In the genomic region with DNA sequence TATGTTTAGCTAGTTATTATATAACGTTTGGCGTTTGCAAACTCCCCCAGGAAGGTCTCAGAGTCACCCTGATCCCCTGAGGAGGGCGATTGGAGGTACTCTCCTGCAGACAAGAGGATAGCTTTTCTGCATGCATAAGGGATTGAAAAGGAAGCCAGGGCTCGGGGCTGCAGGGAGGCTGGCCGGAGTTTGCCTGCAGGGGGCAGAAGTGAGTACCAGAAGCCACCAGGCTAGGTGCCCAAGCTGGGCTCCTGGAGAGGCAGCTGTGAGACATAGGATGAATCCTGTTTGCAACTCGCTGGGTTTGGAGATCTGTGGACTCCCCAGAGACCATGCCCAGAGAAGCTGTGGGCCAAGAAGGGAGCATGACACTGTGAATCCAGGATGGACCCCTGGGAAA, we compare ENCODE assay signal across 11 mouse cellular contexts. TPM values are rescaled to one million over a fixed set of nuclear protein-coding genes. Genes with fewer than 3 reads are reported as not detected.
A peak's percentile ranks its signal among the peaks of the same experiment; 100 is the strongest.
DNase-seq lines count a peak whose midpoint lies in the region; ATAC-seq and TF ChIP-seq lines count a peak whose summit lies in the region.
"Had no signal": no experiment of that assay in that cellular context is flagged by ENCODE, and none has a peak within 500 bp of the region (broad histone marks: within the 10 kb centered on the region; RNA-seq: fewer than 3 reads in every experiment).

No protein-coding gene starts in this region.

- DNase-seq in CD4-positive, CD25-positive, alpha-beta regulatory T cell, adult 2 months (ENCODE audit: low read depth, low spot score): peak; percentile 6
- DNase-seq in hindbrain, postnatal 0 days (ENCODE audit: low spot score): peak; percentile 25
- DNase-seq in midbrain, embryonic 11.5 days (ENCODE audit: low spot score, missing footprints): peak; percentile 94
- no peak for DNase-seq in urinary bladder, postnatal 36 days (ENCODE audit: low spot score in 2 of 2)

- H3K27ac ChIP-seq in hindbrain, postnatal 0 days: no peak overlapping the region
- H3K27ac ChIP-seq in hindbrain, embryonic 16.5 days (ENCODE audit: low read depth, low read length): no peak overlapping the region
- no peak overlapping the region for H3K27ac ChIP-seq in midbrain, embryonic 11.5 days (ENCODE audit: low read depth, low read length)
- H3K27ac ChIP-seq in midbrain, embryonic 16.5 days (ENCODE audit: low read length): no peak overlapping the region
- H3K27ac ChIP-seq: heart, embryonic 10.5 days; lung, embryonic 15.5 days had no signal

- no peak overlapping the region for H3K4me3 ChIP-seq in hindbrain, postnatal 0 days (ENCODE audit: low read length)
- no peak overlapping the region for H3K4me3 ChIP-seq in hindbrain, embryonic 16.5 days (ENCODE audit: low read length)
- no peak overlapping the region for H3K4me3 ChIP-seq in midbrain, embryonic 11.5 days (ENCODE audit: low read depth, low read length)
- H3K4me3 ChIP-seq in midbrain, embryonic 16.5 days (ENCODE audit: low read depth, low read length): no peak overlapping the region
- H3K4me3 ChIP-seq: heart, embryonic 10.5 days; lung, embryonic 15.5 days had no signal

- no peaks in the 10 kb centered on the region for H3K4me1 ChIP-seq in hindbrain, postnatal 0 days (ENCODE audit: insufficient read depth, low read length)
- H3K4me1 ChIP-seq in hindbrain, embryonic 16.5 days (ENCODE audit: control insufficient read depth, insufficient read depth, low read depth, low read length): no peaks in the 10 kb centered on the region
- H3K4me1 ChIP-seq in midbrain, embryonic 11.5 days (ENCODE audit: control insufficient read depth, insufficient read depth, low read length): no peaks in the 10 kb centered on the region
- no peaks in the 10 kb centered on the region for H3K4me1 ChIP-seq in midbrain, embryonic 16.5 days (ENCODE audit: control insufficient read depth, insufficient read depth, low read length)
- H3K4me1 ChIP-seq: heart, embryonic 10.5 days; lung, embryonic 15.5 days had no signal

- 22% methylated on average over 6 of the region's 6 CpGs for WGBS in hindbrain, postnatal 0 days
- 29% methylated on average over 6 of the region's 6 CpGs for WGBS in hindbrain, embryonic 16.5 days
- WGBS in midbrain, embryonic 11.5 days: 18% methylated on average over 6 of the region's 6 CpGs
- WGBS in midbrain, embryonic 16.5 days: 22% methylated on average over 6 of the region's 6 CpGs

- H3K27me3 ChIP-seq in hindbrain, postnatal 0 days (ENCODE audit: insufficient read depth, low read length): no peaks in the 10 kb centered on the region
- no peaks in the 10 kb centered on the region for H3K27me3 ChIP-seq in hindbrain, embryonic 16.5 days (replicated peaks; ENCODE audit: control insufficient read depth, insufficient read depth, low read length)
- H3K27me3 ChIP-seq in midbrain, embryonic 11.5 days (ENCODE audit: control insufficient read depth, insufficient read depth, low read length): no peaks in the 10 kb centered on the region
- H3K27me3 ChIP-seq in midbrain, embryonic 16.5 days (ENCODE audit: control insufficient read depth, insufficient read depth, low read depth, low read length): no peaks in the 10 kb centered on the region

- no peak overlapping the region for H3K9ac ChIP-seq in hindbrain, postnatal 0 days (replicated peaks; ENCODE audit: low read length)
- no peak overlapping the region for H3K9ac ChIP-seq in hindbrain, embryonic 16.5 days (ENCODE audit: low read depth, low read length)
- H3K9ac ChIP-seq in midbrain, embryonic 11.5 days (ENCODE audit: low read length): no peak overlapping the region
- no peak overlapping the region for H3K9ac ChIP-seq in midbrain, embryonic 16.5 days (ENCODE audit: low read depth, low read length)
- H3K9ac ChIP-seq: lung, embryonic 15.5 days had no signal

- no peak for ATAC-seq in CD4-positive, CD25-positive, alpha-beta regulatory T cell, adult 4 months
- no peak for ATAC-seq in hindbrain, postnatal 0 days
- ATAC-seq in hindbrain, embryonic 16.5 days: no peak
- no peak for ATAC-seq in midbrain, embryonic 11.5 days (ENCODE audit: low FRiP score)
- no peak for ATAC-seq in midbrain, embryonic 16.5 days
- 0 out of 2 replicates have a peak, but pooled peaks have one; percentile 8 for ATAC-seq in megakaryocyte-erythroid progenitor cell, adult 5-6 weeks (replicated peaks; ENCODE audit: low FRiP score, low TSS enrichment, poor library complexity, severe bottlenecking)

- no peaks in the 10 kb centered on the region for H3K9me3 ChIP-seq in hindbrain, postnatal 0 days (ENCODE audit: low read length)
- no peaks in the 10 kb centered on the region for H3K9me3 ChIP-seq in hindbrain, embryonic 16.5 days (ENCODE audit: control insufficient read depth, low read length)
- H3K9me3 ChIP-seq in midbrain, embryonic 11.5 days (ENCODE audit: control insufficient read depth, low read length): no peaks in the 10 kb centered on the region
- H3K9me3 ChIP-seq in midbrain, embryonic 16.5 days (replicated peaks; ENCODE audit: control insufficient read depth, low read length, poor library complexity, severe bottlenecking): no peaks in the 10 kb centered on the region
- H3K9me3 ChIP-seq: heart, embryonic 10.5 days; lung, embryonic 15.5 days had no signal

- TF ChIP-seq CTCF in hindbrain, postnatal 0 days (IDR thresholded peaks at IDR 0.05; ENCODE audit: low read depth): peak; percentile 61

- H3K36me3 ChIP-seq in hindbrain, postnatal 0 days (ENCODE audit: insufficient read depth, low read length): no peaks in the 10 kb centered on the region
- no peaks in the 10 kb centered on the region for H3K36me3 ChIP-seq in hindbrain, embryonic 16.5 days (ENCODE audit: control insufficient read depth, insufficient read depth, low read length)
- no peaks in the 10 kb centered on the region for H3K36me3 ChIP-seq in midbrain, embryonic 11.5 days (ENCODE audit: control insufficient read depth, insufficient read depth, low read length)
- no peaks in the 10 kb centered on the region for H3K36me3 ChIP-seq in midbrain, embryonic 16.5 days (ENCODE audit: control insufficient read depth, insufficient read depth, low read length)
- H3K36me3 ChIP-seq: heart, embryonic 10.5 days; lung, embryonic 15.5 days had no signal

- no peak overlapping the region for H3K4me2 ChIP-seq in hindbrain, postnatal 0 days (ENCODE audit: low read depth, low read length)
- H3K4me2 ChIP-seq in hindbrain, embryonic 16.5 days (ENCODE audit: low read length): no peak overlapping the region
- H3K4me2 ChIP-seq in midbrain, embryonic 11.5 days: no peak overlapping the region
- H3K4me2 ChIP-seq in midbrain, embryonic 16.5 days (ENCODE audit: low read length): no peak overlapping the region
- H3K4me2 ChIP-seq: lung, embryonic 15.5 days had no signal

RNA-seq across cellular contexts. Expression of a gene that starts 19.3 kb away (rescaled TPM):
- polyA plus RNA-seq in CD4-positive, CD25-positive, alpha-beta regulatory T cell, adult 4 months (2017; shearing (Covaris generic)): not detected
- 136 and 150 TPM in 2 replicates for total RNA-seq in hindbrain, postnatal 0 days (2014; rRNA removed)
- 12.6 and 13.0 TPM in 2 replicates for polyA plus RNA-seq in hindbrain, postnatal 0 days (2015; fragmentation: Nextera tagmentation; extraction: Ambion mirVana)
- 7.8 and 10.1 TPM in 2 replicates for polyA plus RNA-seq in hindbrain, embryonic 16.5 days (2015; fragmentation: Nextera tagmentation; extraction: Ambion mirVana)
- 28.8 and 33.7 TPM in 2 replicates for polyA plus RNA-seq in midbrain, embryonic 11.5 days (2014; fragmentation: Nextera tagmentation; extraction: Ambion mirVana)
- 13.1 and 17.5 TPM in 2 replicates for polyA plus RNA-seq in midbrain, embryonic 16.5 days (2015; fragmentation: Nextera tagmentation; extraction: Ambion mirVana)
- not detected in 2 replicates for total RNA-seq in megakaryocyte-erythroid progenitor cell, adult 5-6 weeks (2014; fragmentation: Nextera tagmentation)
- 0.56 TPM in 1 of 2 replicates, not detected in the other for total RNA-seq in megakaryocyte-erythroid progenitor cell, adult 5-6 weeks (2017)
- total RNA-seq: neutrophil, adult 5-6 weeks had no signal

RNA-seq across cellular contexts. Expression of a gene that starts 30.9 kb away (rescaled TPM):
- 1 to 10 TPM; 2.0 to 3.4 TPM for polyA plus RNA-seq in CD4-positive, CD25-positive, alpha-beta regulatory T cell, adult 4 months (2017; shearing (Covaris generic))
- 65.5 and 72.0 TPM in 2 replicates for total RNA-seq in hindbrain, postnatal 0 days (2014; rRNA removed)
- 75.8 and 79.7 TPM in 2 replicates for polyA plus RNA-seq in hindbrain, postnatal 0 days (2015; fragmentation: Nextera tagmentation; extraction: Ambion mirVana)
- polyA plus RNA-seq in hindbrain, embryonic 16.5 days (2015; fragmentation: Nextera tagmentation; extraction: Ambion mirVana): 49.8 and 53.9 TPM in 2 replicates
- 31.5 and 34.7 TPM in 2 replicates for polyA plus RNA-seq in midbrain, embryonic 11.5 days (2014; fragmentation: Nextera tagmentation; extraction: Ambion mirVana)
- polyA plus RNA-seq in midbrain, embryonic 16.5 days (2015; fragmentation: Nextera tagmentation; extraction: Ambion mirVana): 29.3 and 40.8 TPM in 2 replicates
- total RNA-seq in megakaryocyte-erythroid progenitor cell, adult 5-6 weeks (2014; fragmentation: Nextera tagmentation): not detected in 2 replicates
- not detected in 2 replicates for total RNA-seq in megakaryocyte-erythroid progenitor cell, adult 5-6 weeks (2017)
- total RNA-seq: neutrophil, adult 5-6 weeks had no signal

RNA-seq across cellular contexts. Expression of a gene that starts 37.8 kb away (rescaled TPM):
- polyA plus RNA-seq in CD4-positive, CD25-positive, alpha-beta regulatory T cell, adult 4 months (2017; shearing (Covaris generic)): 1 to 10 TPM in 1 of 2 experiments, under 1 TPM in 1; 0.63 to 1.1 TPM
- 71.8 and 90.1 TPM in 2 replicates for total RNA-seq in hindbrain, postnatal 0 days (2014; rRNA removed)
- polyA plus RNA-seq in hindbrain, postnatal 0 days (2015; fragmentation: Nextera tagmentation; extraction: Ambion mirVana): 47.1 and 48.3 TPM in 2 replicates
- 25.5 and 28.8 TPM in 2 replicates for polyA plus RNA-seq in hindbrain, embryonic 16.5 days (2015; fragmentation: Nextera tagmentation; extraction: Ambion mirVana)
- 17.7 and 18.9 TPM in 2 replicates for polyA plus RNA-seq in midbrain, embryonic 11.5 days (2014; fragmentation: Nextera tagmentation; extraction: Ambion mirVana)
- polyA plus RNA-seq in midbrain, embryonic 16.5 days (2015; fragmentation: Nextera tagmentation; extraction: Ambion mirVana): 13.9 and 20.8 TPM in 2 replicates
- total RNA-seq in megakaryocyte-erythroid progenitor cell, adult 5-6 weeks (2014; fragmentation: Nextera tagmentation): not detected in 2 replicates
- total RNA-seq in megakaryocyte-erythroid progenitor cell, adult 5-6 weeks (2017): 3.4 TPM in 1 of 2 replicates, not detected in the other
- total RNA-seq: neutrophil, adult 5-6 weeks had no signal

RNA-seq across cellular contexts. Expression of a gene that starts 43.5 kb away (rescaled TPM):
- 1 to 10 TPM in 1 of 2 experiments, under 1 TPM in 1; 0.31 to 1.9 TPM for polyA plus RNA-seq in CD4-positive, CD25-positive, alpha-beta regulatory T cell, adult 4 months (2017; shearing (Covaris generic))
- total RNA-seq in hindbrain, postnatal 0 days (2014; rRNA removed): 49.6 and 55.4 TPM in 2 replicates
- 48.4 and 49.9 TPM in 2 replicates for polyA plus RNA-seq in hindbrain, postnatal 0 days (2015; fragmentation: Nextera tagmentation; extraction: Ambion mirVana)
- 34.0 and 36.8 TPM in 2 replicates for polyA plus RNA-seq in hindbrain, embryonic 16.5 days (2015; fragmentation: Nextera tagmentation; extraction: Ambion mirVana)
- 14.3 and 15.3 TPM in 2 replicates for polyA plus RNA-seq in midbrain, embryonic 11.5 days (2014; fragmentation: Nextera tagmentation; extraction: Ambion mirVana)
- 22.9 and 26.3 TPM in 2 replicates for polyA plus RNA-seq in midbrain, embryonic 16.5 days (2015; fragmentation: Nextera tagmentation; extraction: Ambion mirVana)
- 1.5 TPM in 1 of 2 replicates, not detected in the other for total RNA-seq in megakaryocyte-erythroid progenitor cell, adult 5-6 weeks (2014; fragmentation: Nextera tagmentation)
- total RNA-seq in megakaryocyte-erythroid progenitor cell, adult 5-6 weeks (2017): not detected in 2 replicates
- total RNA-seq: neutrophil, adult 5-6 weeks had no signal

Comparison
In these comparisons a context has a peak if more than half of its experiments do, and no peak if none do; other contexts are left out.
1. DNase-seq: peak in CD4-positive, CD25-positive, alpha-beta regulatory T cell, adult 2 months (single experiment), hindbrain, postnatal 0 days (single experiment) and midbrain, embryonic 11.5 days (single experiment); none in urinary bladder, postnatal 36 days (0 of 2).